Mouse (Mus musculus): Measurements from ENCODE around the gene Dgkb.

- TF ChIP-seq CTCF (IDR thresholded peaks at IDR 0.05; ENCODE audit: control insufficient read depth, insufficient read depth, insufficient replicate concordance, low read depth, low read length) (no peak), POLR2A (IDR thresholded peaks at IDR 0.05; ENCODE audit: control insufficient read depth, low read depth, low read length) (no peak)
Observed at GRCm38 (mm10) chr12:37880042-37881017, 62.8 kb downstream of the Dgkb start.

Data from testis, adult 2 months (tissue).